Mouse (Mus musculus): ENCODE measurements around the gene Ugt1a5. TPM values are rescaled to one million over a fixed set of nuclear protein-coding genes. Genes with fewer than 3 reads are reported as not detected.
"Not testable (repeated sequence)": the region's sequence is repeated elsewhere in the genome, so short reads cannot be mapped to it uniquely, and the experiment has no call there.

Gene Ugt1a5
- not detected in 2 replicates for polyA plus RNA-seq (2012; ENCODE audit: insufficient read depth, insufficient read length, low replicate concordance, missing spikeins)

- Histone ChIP-seq H3K27ac (ENCODE audit: insufficient read depth, low read depth, low read length) (no peak within 1 kb of the TSS), H3K4me3 (ENCODE audit: insufficient read depth, low read depth, low read length) (no peak within 1 kb of the TSS), H3K4me1 (ENCODE audit: control insufficient read depth, insufficient read depth, low read length) (no peaks in the 10 kb centered on the region)
- TF ChIP-seq CTCF (IDR thresholded peaks at IDR 0.05; ENCODE audit: insufficient read depth, low read depth, low read length): no peak
- no peak for TF ChIP-seq POLR2A (IDR thresholded peaks at IDR 0.05; ENCODE audit: insufficient read depth, low read depth, low read length)
- 86% methylated on average over 5 of the region's 5 CpGs for WGBS
These were observed at the start of gene Ugt1a5 for GRCm38 (mm10) chr1:88165711-88166110. Gene Ugt1a5, plus strand, starts transcription at chr1:88166012.

- not testable (repeated sequence) for H3K4me1 ChIP-seq (ENCODE audit: control insufficient read depth, insufficient read depth, low read length); H3K4me3 ChIP-seq (ENCODE audit: insufficient read depth, low read depth, low read length); H3K27ac ChIP-seq (ENCODE audit: insufficient read depth, low read depth, low read length)
- 11% methylated on average over 4 of the region's 4 CpGs for WGBS
These were observed 45.3 kb upstream of the Ugt1a5 start for GRCm38 (mm10) chr1:88120550-88120949.

- not testable (repeated sequence) for H3K4me3 ChIP-seq (ENCODE audit: insufficient read depth, low read depth, low read length); H3K27ac ChIP-seq (ENCODE audit: insufficient read depth, low read depth, low read length); H3K4me1 ChIP-seq (ENCODE audit: control insufficient read depth, insufficient read depth, low read length)
- no CpG with 5 or more reads among the region's 1 CpGs for WGBS
These were observed 44.3 kb upstream of the Ugt1a5 start for GRCm38 (mm10) chr1:88121521-88121920.

GRCm38 (mm10) chr1:88125827-88126360, 39.9 kb upstream of the Ugt1a5 start:
- 81% methylated on average over 4 of the region's 4 CpGs for WGBS

GRCm38 (mm10) chr1:88129091-88129490, 36.7 kb upstream of the Ugt1a5 start:
- not testable (repeated sequence) for H3K4me1 ChIP-seq (ENCODE audit: control insufficient read depth, insufficient read depth, low read length); H3K27ac ChIP-seq (ENCODE audit: insufficient read depth, low read depth, low read length); H3K4me3 ChIP-seq (ENCODE audit: insufficient read depth, low read depth, low read length)
- 84% methylated on average over 2 of the region's 2 CpGs for WGBS

More at GRCm38 (mm10) chr1:88125827-88126360, 39.9 kb upstream of the Ugt1a5 start:
- not testable (repeated sequence) for H3K4me3 ChIP-seq (ENCODE audit: insufficient read depth, low read depth, low read length); H3K27ac ChIP-seq (ENCODE audit: insufficient read depth, low read depth, low read length); H3K4me1 ChIP-seq (ENCODE audit: control insufficient read depth, insufficient read depth, low read length)

- not testable (repeated sequence) for H3K27ac ChIP-seq (ENCODE audit: insufficient read depth, low read depth, low read length); H3K4me1 ChIP-seq (ENCODE audit: control insufficient read depth, insufficient read depth, low read length); H3K4me3 ChIP-seq (ENCODE audit: insufficient read depth, low read depth, low read length)
- WGBS: 100% methylated on average over 1 of the region's 1 CpGs
These were observed 35.6 kb upstream of the Ugt1a5 start for GRCm38 (mm10) chr1:88130223-88130622.

- Histone ChIP-seq H3K4me1 (ENCODE audit: control insufficient read depth, insufficient read depth, low read length) (no peaks in the 10 kb centered on the region), H3K4me3 (ENCODE audit: insufficient read depth, low read depth, low read length) (no peak overlapping the region), H3K27ac (ENCODE audit: insufficient read depth, low read depth, low read length) (no peak overlapping the region)
- no peak for TF ChIP-seq POLR2A (IDR thresholded peaks at IDR 0.05; ENCODE audit: insufficient read depth, low read depth, low read length)
- no peak for TF ChIP-seq CTCF (IDR thresholded peaks at IDR 0.05; ENCODE audit: insufficient read depth, low read depth, low read length)
- WGBS: 36% methylated on average over 3 of the region's 3 CpGs
These were observed 31.8 kb upstream of the Ugt1a5 start for GRCm38 (mm10) chr1:88133908-88134456.

GRCm38 (mm10) chr1:88134457-88135011, 31.3 kb upstream of the Ugt1a5 start, which contains the start of gene Ugt1a6a:
Gene Ugt1a6a, plus strand, starts transcription at chr1:88134809.
- H3K27ac ChIP-seq (ENCODE audit: insufficient read depth, low read depth, low read length); H3K4me3 ChIP-seq (ENCODE audit: insufficient read depth, low read depth, low read length); H3K4me1 ChIP-seq (ENCODE audit: control insufficient read depth, insufficient read depth, low read length): not testable (repeated sequence)
- WGBS: 37% methylated on average over 5 of the region's 5 CpGs

- H3K4me1 ChIP-seq (ENCODE audit: control insufficient read depth, insufficient read depth, low read length); H3K27ac ChIP-seq (ENCODE audit: insufficient read depth, low read depth, low read length); H3K4me3 ChIP-seq (ENCODE audit: insufficient read depth, low read depth, low read length): not testable (repeated sequence)
- WGBS: 72% methylated on average over 6 of the region's 6 CpGs
These were observed 30.4 kb upstream of the Ugt1a5 start for GRCm38 (mm10) chr1:88135229-88135904.

GRCm38 (mm10) chr1:88136646-88137045, 29.2 kb upstream of the Ugt1a5 start:
- 75% methylated on average over 2 of the region's 2 CpGs for WGBS
- TF ChIP-seq CTCF (IDR thresholded peaks at IDR 0.05; ENCODE audit: insufficient read depth, low read depth, low read length) (no peak), POLR2A (IDR thresholded peaks at IDR 0.05; ENCODE audit: insufficient read depth, low read depth, low read length) (no peak)
- H3K4me3 ChIP-seq (ENCODE audit: insufficient read depth, low read depth, low read length): no peak overlapping the region
- no peak overlapping the region for H3K27ac ChIP-seq (ENCODE audit: insufficient read depth, low read depth, low read length)
- H3K4me1 ChIP-seq (ENCODE audit: control insufficient read depth, insufficient read depth, low read length): no peaks in the 10 kb centered on the region

Data from olfactory bulb, adult 2 months (tissue).